Comparison of ENCODE assay signal across 8 mouse cellular contexts in the genomic region with DNA sequence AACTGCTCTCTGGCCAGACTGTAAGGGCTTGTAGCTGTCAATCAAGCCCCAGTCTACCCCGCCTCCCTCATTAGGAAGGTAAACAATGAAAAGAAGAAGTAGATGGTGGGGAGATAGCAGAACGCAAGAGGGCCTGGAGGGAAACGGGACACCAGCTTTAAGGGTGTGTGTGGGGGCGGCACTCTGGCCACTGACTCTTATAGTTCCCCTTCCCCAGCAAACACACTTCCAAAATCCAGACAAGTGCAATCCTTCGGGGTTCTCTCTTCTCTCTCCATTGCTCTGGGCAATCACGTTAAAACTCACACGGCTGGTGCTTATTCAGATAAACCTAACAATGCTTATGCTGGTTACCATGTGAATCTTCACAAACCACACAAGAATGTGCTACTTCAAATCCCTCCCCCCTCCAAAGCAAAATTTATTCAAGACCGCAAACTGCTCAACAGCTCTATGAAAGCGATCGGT. TPM values are rescaled to one million over a fixed set of nuclear protein-coding genes. Genes with fewer than 3 reads are reported as not detected.
DNase-seq lines count a peak whose midpoint lies in the region; ATAC-seq lines count a peak whose summit lies in the region.

No protein-coding gene starts in this region.

- peak; percentile 36 to 37 for DNase-seq in cerebellum, postnatal 10 days
- no peak for DNase-seq in cerebellum, adult 18-20 months
- DNase-seq in B cell, adult 2 months = peak; percentile 55 to 58
- DNase-seq in liver, embryonic 13.5 days = no peak

- H3K4me3 ChIP-seq in embryonic facial prominence, embryonic 15.5 days (replicated peaks) = peak overlapping the region; percentile 24
- no peak overlapping the region; the same call in 1 of the 2 replicates for H3K4me3 ChIP-seq in liver, embryonic 13.5 days (replicated peaks)
- no peak overlapping the region for H3K4me3 ChIP-seq in intestine, embryonic 15.5 days (replicated peaks)

- H3K4me2 ChIP-seq in embryonic facial prominence, embryonic 15.5 days (replicated peaks) = peak overlapping the region; percentile 36
- H3K4me2 ChIP-seq in liver, embryonic 13.5 days = peak overlapping the region; percentile 18
- H3K4me2 ChIP-seq in intestine, embryonic 15.5 days (replicated peaks) = no peak overlapping the region

- H3K9me3 ChIP-seq in embryonic facial prominence, embryonic 15.5 days (replicated peaks) = no peaks in the 10 kb centered on the region
- H3K9me3 ChIP-seq in liver, embryonic 13.5 days (replicated peaks) = no peaks in the 10 kb centered on the region
- H3K9me3 ChIP-seq in intestine, embryonic 15.5 days = no peaks in the 10 kb centered on the region

- H3K27ac ChIP-seq in embryonic facial prominence, embryonic 15.5 days (replicated peaks) = peak overlapping the region; percentile 22
- H3K27ac ChIP-seq in liver, embryonic 13.5 days = no peak overlapping the region
- no peak overlapping the region for H3K27ac ChIP-seq in intestine, embryonic 15.5 days

- peaks cover 57% of the 10 kb centered on the region for H3K27me3 ChIP-seq in embryonic facial prominence, embryonic 15.5 days
- H3K27me3 ChIP-seq in liver, embryonic 13.5 days = peaks cover 71% of the 10 kb centered on the region
- peaks cover 47% of the 10 kb centered on the region for H3K27me3 ChIP-seq in intestine, embryonic 15.5 days (replicated peaks)

- no peak overlapping the region for H3K9ac ChIP-seq in embryonic facial prominence, embryonic 15.5 days
- H3K9ac ChIP-seq in liver, embryonic 13.5 days = no peak overlapping the region
- H3K9ac ChIP-seq in intestine, embryonic 15.5 days = no peak overlapping the region

- peaks cover 21% of the 10 kb centered on the region for H3K4me1 ChIP-seq in embryonic facial prominence, embryonic 15.5 days
- peaks cover 10% of the 10 kb centered on the region; the same call in 1 of the 2 replicates for H3K4me1 ChIP-seq in liver, embryonic 13.5 days (replicated peaks)
- H3K4me1 ChIP-seq in intestine, embryonic 15.5 days (replicated peaks) = 0 out of 2 replicates have a peak, but pooled peaks cover 8% of the 10 kb centered on the region

- no peak for ATAC-seq in embryonic facial prominence, embryonic 15.5 days (ENCODE audit: insufficient number of reproducible peaks, low FRiP score, low TSS enrichment, low read depth)
- 0 out of 2 replicates have a peak, but pooled peaks have one; percentile 41 for ATAC-seq in liver, embryonic 13.5 days (ENCODE audit: low read depth)
- no peak for ATAC-seq in erythroblast, adult 5-6 weeks (replicated peaks; ENCODE audit: low FRiP score, poor library complexity, severe bottlenecking)
- ATAC-seq in inflammation-experienced regulatory T-cells, adult 6 months = no peak
- no peak for ATAC-seq in intestine, embryonic 15.5 days

- no peaks in the 10 kb centered on the region for H3K36me3 ChIP-seq in embryonic facial prominence, embryonic 15.5 days
- no peaks in the 10 kb centered on the region for H3K36me3 ChIP-seq in liver, embryonic 13.5 days
- H3K36me3 ChIP-seq in intestine, embryonic 15.5 days = no peaks in the 10 kb centered on the region

- 14% methylated on average over 10 of the region's 10 CpGs for WGBS in embryonic facial prominence, embryonic 15.5 days
- WGBS in liver, embryonic 13.5 days (ENCODE audit: insufficient replicate concordance) = 3% methylated on average over 10 of the region's 10 CpGs
- 18% methylated on average over 10 of the region's 10 CpGs for WGBS in intestine, embryonic 15.5 days

RNA-seq across cellular contexts. Expression of a gene that starts 5.5 kb away (rescaled TPM):
- 9.3 and 12.7 TPM in 2 replicates for polyA plus RNA-seq in embryonic facial prominence, embryonic 15.5 days (2015; fragmentation: Nextera tagmentation; extraction: Ambion mirVana)
- polyA plus RNA-seq in liver, embryonic 13.5 days (2015; fragmentation: Nextera tagmentation; extraction: Ambion mirVana) = not detected in 2 replicates
- total RNA-seq in erythroblast, adult 5-6 weeks (2015; ENCODE audit: low replicate concordance) = not detected in 2 replicates
- total RNA-seq in erythroblast, adult 5-6 weeks (2017; ENCODE audit: low replicate concordance) = not detected in 2 replicates
- polyA plus RNA-seq in inflammation-experienced regulatory T-cells, adult 6 months (2017; shearing (Covaris generic)) = not detected
- polyA plus RNA-seq in intestine, embryonic 15.5 days (2015; fragmentation: Nextera tagmentation; extraction: Ambion mirVana) = not detected in 2 replicates

Comparison
In these comparisons a context has a peak if more than half of its experiments do, and no peak if none do; other contexts are left out.
1. DNase-seq: peak in cerebellum, postnatal 10 days (2 of 2) and B cell, adult 2 months (2 of 2); none in cerebellum, adult 18-20 months (0 of 2) and liver, embryonic 13.5 days (single experiment).